Mouse (Mus musculus): ENCODE measurements around the gene Nrp2.

GRCm38 (mm10) chr1:62808395-62808794, 105.3 kb downstream of the Nrp2 start:
- no peak for TF ChIP-seq CTCF (IDR thresholded peaks at IDR 0.05; ENCODE audit: low read depth)
- TF ChIP-seq EP300 (IDR thresholded peaks at IDR 0.05; ENCODE audit: low read depth) = no peak

All from heart, postnatal 0 days (tissue).